Mouse (Mus musculus): Measurements from ENCODE around the gene Prcd.

Prcd gene

GRCm38 (mm10) chr11:116694250-116695193 lies 41.2 kb downstream of the Prcd start:
- no peak for DNase-seq

- DNase-seq, result no peak
Observed at GRCm38 (mm10) chr11:116695194-116695880, 42.0 kb downstream of the Prcd start.

- DNase-seq, result no peak
Observed at GRCm38 (mm10) chr11:116696426-116696825, 43.1 kb downstream of the Prcd start.

GRCm38 (mm10) chr11:116697521-116697920 lies 44.2 kb downstream of the Prcd start:
- no peak for DNase-seq

GRCm38 (mm10) chr11:116701377-116701841 lies 48.1 kb downstream of the Prcd start:
- DNase-seq, result no peak

GRCm38 (mm10) chr11:116704336-116705035 lies 51.2 kb downstream of the Prcd start:
- DNase-seq, result no peak

- no peak for DNase-seq
Observed at GRCm38 (mm10) chr11:116705204-116705608, 51.9 kb downstream of the Prcd start.

GRCm38 (mm10) chr11:116706363-116706762 lies 53.0 kb downstream of the Prcd start:
- DNase-seq, result no peak

- DNase-seq, result no peak
Observed at GRCm38 (mm10) chr11:116710171-116710570, 56.8 kb downstream of the Prcd start.

GRCm38 (mm10) chr11:116710793-116711192 lies 57.5 kb downstream of the Prcd start:
- no peak for DNase-seq

- DNase-seq, result no peak
Observed at GRCm38 (mm10) chr11:116714052-116714451, 60.7 kb downstream of the Prcd start.

Data from right cerebral cortex, adult 18-20 months (tissue).